Mouse (Mus musculus): ENCODE measurements at regions not wholly inside any gene's neighbourhood (a gene's known extent, or its start where the extent isn't known, plus 50 kb on each side); places are given as distances from the start of the nearest gene placed in this dataset.

DNA sequence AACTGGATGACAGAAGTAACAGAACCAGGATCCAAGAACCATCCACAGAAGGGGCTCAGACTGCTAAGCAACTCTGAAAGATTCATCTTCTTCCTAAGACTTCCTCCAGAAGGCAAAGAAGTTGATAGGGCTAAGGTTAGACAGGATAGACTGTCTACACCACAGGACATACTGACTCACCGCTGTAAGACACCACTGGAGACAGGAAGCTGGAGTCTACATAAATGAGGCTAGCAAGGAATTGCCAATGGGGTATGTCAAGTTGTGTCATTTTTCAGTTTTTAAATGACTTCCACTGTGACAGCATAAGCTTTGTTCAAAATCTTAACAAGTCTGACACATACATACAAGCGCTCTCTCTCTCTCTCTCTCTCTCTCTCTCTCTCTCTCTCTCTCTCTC is 645.4 kb upstream of the Gm10131 start:
- Histone ChIP-seq H3K36me3 (replicated peaks) (no peaks in the 10 kb centered on the region), H3K4me1 (peaks cover 5% of the 10 kb centered on the region), H3K4me3 (no peak overlapping the region), H3K27ac (no peak overlapping the region), H3K9me3 (no peaks in the 10 kb centered on the region), H3K27me3 (ENCODE audit: poor library complexity, severe bottlenecking) (no peaks in the 10 kb centered on the region)
- WGBS, result 92% methylated on average over 2 of the region's 2 CpGs
- DNase-seq (ENCODE audit: extremely low spot score, low spot score), result no peak

DNA sequence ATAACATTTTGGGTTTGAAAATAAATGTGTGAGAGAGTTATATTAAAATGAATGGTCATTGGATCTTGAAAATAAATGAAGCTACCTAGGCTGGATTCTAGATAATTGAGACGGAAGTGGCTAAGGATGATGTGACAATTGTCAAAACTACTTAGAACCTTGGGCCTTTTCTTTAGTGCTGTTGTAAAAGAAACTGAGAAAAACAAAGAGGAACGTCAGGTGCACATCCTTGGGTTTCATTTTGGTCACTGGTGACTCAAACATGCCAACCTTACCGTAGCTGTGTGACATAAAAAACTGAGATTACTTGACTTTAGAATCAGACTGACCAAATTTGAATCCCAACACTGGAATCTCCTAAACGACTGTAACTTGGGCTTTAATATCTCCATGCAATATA is 644.6 kb upstream of the Gm10131 start:
- Histone ChIP-seq H3K27me3 (ENCODE audit: poor library complexity, severe bottlenecking) (no peaks in the 10 kb centered on the region), H3K9me3 (no peaks in the 10 kb centered on the region), H3K4me3 (no peak overlapping the region), H3K27ac (no peak overlapping the region), H3K36me3 (replicated peaks) (no peaks in the 10 kb centered on the region), H3K4me1 (peaks cover 2% of the 10 kb centered on the region)
- DNase-seq (ENCODE audit: extremely low spot score, low spot score), result no peak
- WGBS, result 87% methylated on average over 4 of the region's 4 CpGs

DNA sequence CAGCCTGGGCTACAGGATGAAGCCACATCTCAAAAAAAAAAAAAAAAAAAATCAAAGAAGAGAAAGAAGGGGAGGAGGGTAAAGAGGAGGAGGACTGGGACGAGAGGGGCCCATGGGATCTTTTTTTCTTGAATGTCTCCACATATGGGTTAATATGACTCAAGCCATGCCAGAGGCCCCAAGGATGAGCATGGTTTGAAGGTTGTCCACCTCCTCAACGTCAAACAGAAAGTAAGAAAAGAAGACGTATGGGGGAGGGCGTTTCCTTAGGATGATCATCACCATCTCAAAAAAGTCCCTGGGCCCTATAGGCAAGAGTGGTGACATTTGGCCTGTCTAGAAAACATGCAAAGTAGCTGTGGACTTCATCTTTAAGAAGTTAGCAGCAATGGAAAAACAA is 643.9 kb upstream of the Gm10131 start:
- H3K4me1 ChIP-seq, result no peaks in the 10 kb centered on the region
- no peaks in the 10 kb centered on the region for H3K36me3 ChIP-seq (replicated peaks)
- H3K4me3 ChIP-seq, result no peak overlapping the region
- no peaks in the 10 kb centered on the region for H3K9me3 ChIP-seq
- no peak for DNase-seq (ENCODE audit: extremely low spot score, low spot score)
- 82% methylated on average over 4 of the region's 4 CpGs for WGBS
- H3K27me3 ChIP-seq (ENCODE audit: poor library complexity, severe bottlenecking), result no peaks in the 10 kb centered on the region
- H3K27ac ChIP-seq, result no peak overlapping the region

DNA sequence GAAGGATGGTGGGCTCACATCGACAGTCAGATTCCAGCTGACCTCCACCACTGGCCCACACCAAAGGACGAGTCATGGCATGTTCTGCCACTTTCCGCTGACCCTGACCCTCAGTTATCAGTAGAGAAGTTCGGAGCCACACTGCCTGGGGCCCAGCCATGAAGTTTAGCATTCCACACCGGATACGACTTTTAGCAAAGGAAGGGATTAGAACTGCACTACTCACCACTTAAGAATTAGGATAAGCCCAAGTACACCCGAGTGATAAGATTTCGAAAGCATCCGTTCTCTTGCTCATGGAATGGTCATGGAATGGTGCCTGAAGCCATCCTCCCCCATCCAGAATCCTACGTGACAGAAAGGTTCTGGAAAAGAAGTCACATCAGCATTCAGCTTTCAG is 641.5 kb upstream of the Gm10131 start:
- Histone ChIP-seq H3K27ac (no peak overlapping the region), H3K4me3 (no peak overlapping the region), H3K36me3 (replicated peaks) (no peaks in the 10 kb centered on the region), H3K27me3 (ENCODE audit: poor library complexity, severe bottlenecking) (no peaks in the 10 kb centered on the region), H3K9me3 (no peaks in the 10 kb centered on the region), H3K4me1 (no peaks in the 10 kb centered on the region)
- DNase-seq (ENCODE audit: extremely low spot score, low spot score), result no peak
- WGBS, result 80% methylated on average over 10 of the region's 10 CpGs

DNA sequence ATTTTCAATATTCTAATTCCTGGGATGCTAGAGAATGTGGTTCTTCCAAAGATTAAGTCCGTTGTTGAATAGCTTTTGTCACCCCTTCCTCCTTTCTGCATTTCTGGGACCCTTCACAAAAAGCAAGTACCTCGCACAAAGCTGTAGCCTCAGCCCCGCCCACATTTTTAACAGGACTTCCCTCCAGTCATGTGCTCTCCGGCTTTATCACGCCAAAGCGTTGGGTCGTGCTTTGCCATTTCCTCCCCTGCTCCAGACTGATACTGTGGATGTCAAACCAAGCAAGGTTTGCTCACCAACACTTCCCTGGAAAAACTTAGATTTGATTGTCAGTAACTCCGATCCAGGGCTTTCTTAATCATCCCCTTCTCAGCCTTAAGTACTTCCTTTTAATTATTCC is 637.0 kb upstream of the Gm10131 start:
- WGBS, result 71% methylated on average over 8 of the region's 8 CpGs
- no peaks in the 10 kb centered on the region for H3K4me1 ChIP-seq
- no peaks in the 10 kb centered on the region for H3K27me3 ChIP-seq (ENCODE audit: poor library complexity, severe bottlenecking)
- H3K27ac ChIP-seq, result no peak overlapping the region
- H3K9me3 ChIP-seq, result no peaks in the 10 kb centered on the region
- no peak for DNase-seq (ENCODE audit: extremely low spot score, low spot score)
- no peak overlapping the region for H3K4me3 ChIP-seq
- H3K36me3 ChIP-seq (replicated peaks), result no peaks in the 10 kb centered on the region

DNA sequence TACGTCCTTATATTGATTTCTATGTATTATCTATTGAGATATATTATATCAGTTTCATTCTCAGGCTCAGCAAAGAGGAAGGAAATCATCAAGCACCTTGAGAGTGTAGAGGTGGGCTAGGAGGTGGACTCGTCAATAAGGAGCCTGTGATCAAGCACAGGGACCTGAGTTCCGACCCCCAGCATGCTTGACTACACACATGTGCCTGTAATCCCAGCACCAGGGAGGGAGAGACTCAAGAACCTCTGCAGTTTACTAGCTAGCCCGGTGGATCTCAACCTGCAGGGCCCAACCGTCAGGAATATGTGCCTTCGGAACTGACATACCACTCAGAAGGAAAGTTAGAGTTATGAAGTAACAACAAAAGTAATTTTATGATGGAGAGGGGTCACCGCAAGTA is 634.2 kb upstream of the Gm10131 start:
- Histone ChIP-seq H3K27ac (no peak overlapping the region), H3K9me3 (no peaks in the 10 kb centered on the region), H3K36me3 (replicated peaks) (no peaks in the 10 kb centered on the region), H3K4me1 (peaks cover 5% of the 10 kb centered on the region; the same call in 1 of the 2 replicates), H3K27me3 (ENCODE audit: poor library complexity, severe bottlenecking) (no peaks in the 10 kb centered on the region), H3K4me3 (no peak overlapping the region)
- WGBS, result 94% methylated on average over 7 of the region's 7 CpGs
- no peak for DNase-seq (ENCODE audit: extremely low spot score, low spot score)

DNA sequence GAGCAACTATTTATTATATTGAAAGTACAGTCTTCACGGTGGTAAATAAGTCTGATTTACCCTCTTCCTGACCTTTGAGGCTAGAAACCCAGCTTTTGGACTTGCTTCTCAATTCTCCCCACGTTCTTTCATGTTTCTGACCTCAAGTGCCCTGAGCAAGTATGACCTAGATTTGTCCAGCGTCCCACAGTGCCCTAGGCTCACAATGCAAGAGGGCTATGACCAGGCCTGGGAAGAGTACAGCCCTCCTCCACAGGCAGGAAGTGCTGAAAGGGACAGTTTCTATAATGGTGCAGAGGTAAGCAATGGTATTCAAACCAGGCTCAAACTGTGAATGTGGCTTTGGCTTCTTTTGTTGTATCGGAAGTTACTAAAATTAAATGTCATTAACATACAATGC is 633.1 kb upstream of the Gm10131 start:
- no peak for DNase-seq (ENCODE audit: extremely low spot score, low spot score)
- H3K27ac ChIP-seq, result no peak overlapping the region
- H3K36me3 ChIP-seq (replicated peaks), result no peaks in the 10 kb centered on the region
- peaks cover 5% of the 10 kb centered on the region; the same call in 1 of the 2 replicates for H3K4me1 ChIP-seq
- no peaks in the 10 kb centered on the region for H3K9me3 ChIP-seq
- 66% methylated on average over 4 of the region's 4 CpGs for WGBS
- no peak overlapping the region for H3K4me3 ChIP-seq
- H3K27me3 ChIP-seq (ENCODE audit: poor library complexity, severe bottlenecking), result no peaks in the 10 kb centered on the region

DNA sequence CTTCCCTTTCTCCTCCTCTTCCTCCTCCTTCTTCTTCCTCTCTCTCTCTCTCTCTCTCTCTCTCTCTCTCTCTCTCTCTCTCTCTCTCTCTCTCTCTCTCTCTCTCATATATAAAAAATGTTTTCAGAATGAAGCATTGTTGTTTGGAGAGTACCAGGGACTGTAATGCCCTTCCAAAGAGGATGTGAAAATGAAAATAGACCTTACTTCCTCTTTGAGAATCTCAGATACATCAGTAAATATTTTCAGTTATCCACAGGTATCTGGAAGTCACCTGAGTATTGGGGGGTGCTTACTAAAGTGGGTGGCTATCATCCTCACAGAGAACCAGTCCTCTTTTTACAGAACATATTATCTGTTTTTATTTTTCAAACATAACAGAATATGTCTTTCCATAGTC is 632.6 kb upstream of the Gm10131 start:
- Histone ChIP-seq H3K27ac (no peak overlapping the region), H3K9me3 (no peaks in the 10 kb centered on the region), H3K4me1 (peaks cover 5% of the 10 kb centered on the region; the same call in 1 of the 2 replicates), H3K27me3 (ENCODE audit: poor library complexity, severe bottlenecking) (no peaks in the 10 kb centered on the region), H3K36me3 (replicated peaks) (no peaks in the 10 kb centered on the region), H3K4me3 (no peak overlapping the region)
- no peak for DNase-seq (ENCODE audit: extremely low spot score, low spot score)

DNA sequence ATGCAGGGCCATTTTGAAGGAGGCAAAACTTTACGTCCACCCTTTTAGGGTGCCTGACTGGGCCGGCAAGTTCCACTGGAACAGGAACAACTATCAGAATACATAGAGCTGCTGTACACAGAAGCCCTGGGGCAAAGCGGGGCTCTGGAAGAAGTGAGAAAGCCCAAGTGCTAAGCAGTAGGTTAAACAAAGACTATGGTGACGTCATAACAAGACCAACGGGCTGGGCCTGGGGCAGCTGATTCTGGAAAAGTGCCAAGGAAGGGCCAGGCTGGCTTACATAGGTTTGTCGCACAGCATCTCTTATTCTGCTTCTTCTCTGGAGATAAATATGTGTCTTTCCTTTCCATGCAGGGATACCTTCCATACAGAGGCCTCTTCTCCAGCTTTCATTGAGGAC is 631.6 kb upstream of the Gm10131 start:
- no peaks in the 10 kb centered on the region for H3K27me3 ChIP-seq (ENCODE audit: poor library complexity, severe bottlenecking)
- WGBS, result 76% methylated on average over 6 of the region's 6 CpGs
- no peak overlapping the region for H3K4me3 ChIP-seq
- no peaks in the 10 kb centered on the region for H3K36me3 ChIP-seq (replicated peaks)
- no peak for DNase-seq (ENCODE audit: extremely low spot score, low spot score)
- no peaks in the 10 kb centered on the region for H3K9me3 ChIP-seq
- no peak overlapping the region for H3K27ac ChIP-seq
- peaks cover 5% of the 10 kb centered on the region; the same call in 1 of the 2 replicates for H3K4me1 ChIP-seq

DNA sequence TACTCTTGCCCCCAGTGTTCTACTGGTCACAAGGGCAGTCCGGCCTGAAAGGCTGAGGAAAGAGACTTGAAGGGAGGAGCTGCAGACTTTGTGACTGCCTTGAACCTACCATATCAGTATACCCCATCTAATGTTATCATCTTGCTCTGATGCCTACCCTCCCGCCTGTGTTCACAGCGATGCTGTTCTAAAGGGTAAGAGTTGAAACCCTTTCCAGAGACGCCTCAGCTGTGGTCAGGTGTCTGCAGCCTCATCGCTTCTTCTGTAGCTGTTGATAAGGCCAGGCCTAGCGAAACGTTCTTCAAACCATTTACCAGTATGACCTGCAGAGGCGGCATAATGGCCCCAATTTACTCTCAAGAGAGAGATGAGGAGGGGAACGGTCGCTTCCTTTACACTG is 629.3 kb upstream of the Gm10131 start:
- Histone ChIP-seq H3K9me3 (no peaks in the 10 kb centered on the region), H3K27me3 (ENCODE audit: poor library complexity, severe bottlenecking) (no peaks in the 10 kb centered on the region), H3K36me3 (replicated peaks) (no peaks in the 10 kb centered on the region), H3K4me1 (peaks cover 5% of the 10 kb centered on the region; the same call in 1 of the 2 replicates), H3K27ac (no peak overlapping the region), H3K4me3 (no peak overlapping the region)
- 92% methylated on average over 10 of the region's 10 CpGs for WGBS
- no peak for DNase-seq (ENCODE audit: extremely low spot score, low spot score)

DNA sequence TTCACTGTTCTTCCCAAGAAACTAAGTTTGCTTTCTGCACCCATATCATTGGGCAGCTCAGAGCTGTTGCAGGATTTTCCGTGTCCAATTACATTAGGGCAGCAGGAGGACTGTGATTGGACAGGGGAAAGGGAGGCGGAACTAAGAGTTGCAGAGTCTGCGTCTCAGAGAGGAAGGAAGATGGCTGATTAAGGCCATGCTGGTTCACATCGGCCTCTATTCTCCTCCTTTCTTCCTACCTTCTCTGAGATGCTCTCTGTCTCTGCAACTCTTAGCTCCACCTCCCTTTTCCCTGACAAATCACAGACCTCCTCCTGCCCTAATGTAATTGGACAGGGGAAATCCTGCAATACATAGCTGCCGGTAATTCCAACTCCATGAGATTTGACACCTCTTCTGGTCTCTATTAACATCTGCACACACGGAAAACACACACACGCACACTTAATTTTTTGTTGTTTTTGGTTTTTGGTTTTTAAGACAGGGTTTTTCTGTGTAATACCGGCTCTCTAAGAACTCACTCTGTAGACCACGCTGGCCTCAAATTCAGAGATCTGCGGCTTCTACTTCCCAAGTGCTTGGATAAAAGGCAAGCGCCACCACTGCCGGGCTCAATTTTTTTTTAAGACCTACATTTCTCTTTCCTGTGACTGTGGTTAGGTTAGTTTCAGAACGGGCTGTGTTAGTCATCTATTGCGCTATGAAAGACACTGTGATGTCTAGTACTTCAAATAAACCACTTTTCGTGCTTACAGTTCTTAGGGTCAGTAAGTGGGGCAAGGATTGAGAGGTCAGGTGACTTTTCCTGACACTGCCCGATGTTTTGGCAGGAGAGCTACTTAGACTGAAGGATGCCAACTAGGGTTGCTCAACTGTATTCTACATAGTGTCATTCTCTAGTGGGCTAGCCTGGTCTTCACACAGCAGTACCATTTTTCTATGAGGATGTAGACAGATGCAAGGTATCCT is 628.6 kb upstream of the Gm10131 start:
- Histone ChIP-seq H3K4me1 (peaks cover 5% of the 10 kb centered on the region; the same call in 1 of the 2 replicates), H3K9me3 (no peaks in the 10 kb centered on the region), H3K27me3 (ENCODE audit: poor library complexity, severe bottlenecking) (no peaks in the 10 kb centered on the region), H3K27ac (no peak overlapping the region), H3K4me3 (no peak overlapping the region), H3K36me3 (replicated peaks) (no peaks in the 10 kb centered on the region)
- DNase-seq (ENCODE audit: extremely low spot score, low spot score), result no peak
- 91% methylated on average over 16 of the region's 16 CpGs for WGBS

DNA sequence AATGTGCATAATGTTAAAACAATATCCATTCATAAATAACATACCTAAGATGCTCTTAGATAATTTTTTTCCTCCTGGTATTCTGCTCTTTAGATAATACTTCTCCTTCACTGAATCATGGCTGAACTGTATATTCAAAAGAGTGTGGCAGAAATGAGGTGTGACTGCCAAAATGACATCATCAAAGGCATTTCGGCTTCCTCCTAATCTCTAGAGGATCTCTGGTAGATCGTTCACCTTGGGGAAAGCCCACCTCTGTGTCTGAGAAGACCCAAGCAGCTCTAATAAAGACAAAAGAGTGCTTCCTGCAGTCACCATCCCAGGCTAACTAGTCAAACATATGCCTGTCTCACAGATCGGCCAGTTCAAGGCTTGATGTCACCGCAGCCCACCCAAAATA is 624.7 kb upstream of the Gm10131 start:
- no peaks in the 10 kb centered on the region for H3K36me3 ChIP-seq (replicated peaks)
- peaks cover 22% of the 10 kb centered on the region for H3K4me1 ChIP-seq
- H3K9me3 ChIP-seq, result no peaks in the 10 kb centered on the region
- 93% methylated on average over 4 of the region's 4 CpGs for WGBS
- no peak for DNase-seq (ENCODE audit: extremely low spot score, low spot score)
- peaks cover 21% of the 10 kb centered on the region for H3K27me3 ChIP-seq (ENCODE audit: poor library complexity, severe bottlenecking)
- H3K27ac ChIP-seq, result no peak overlapping the region
- H3K4me3 ChIP-seq, result no peak overlapping the region

DNA sequence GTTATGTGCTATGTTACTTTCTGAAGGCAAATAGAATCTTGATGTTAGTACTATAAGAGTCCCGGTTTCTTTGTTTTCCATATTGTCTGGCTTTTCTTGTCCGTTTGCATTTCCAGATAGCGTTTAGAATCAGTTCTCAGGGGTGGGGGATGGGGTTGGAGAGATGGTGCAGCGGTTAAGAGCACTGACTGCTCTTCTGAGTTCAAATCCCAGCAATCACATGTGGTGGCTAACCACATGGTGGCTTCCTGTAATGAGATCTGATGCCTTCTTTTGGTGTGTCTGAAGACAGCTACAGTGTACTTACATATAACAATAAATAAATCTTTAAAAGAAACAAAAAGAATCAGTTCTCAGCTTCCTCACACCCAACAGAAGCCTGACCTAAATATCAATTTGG is 623.5 kb upstream of the Gm10131 start:
- Histone ChIP-seq H3K27ac (no peak overlapping the region), H3K36me3 (replicated peaks) (no peaks in the 10 kb centered on the region), H3K27me3 (ENCODE audit: poor library complexity, severe bottlenecking) (peaks cover 30% of the 10 kb centered on the region), H3K9me3 (no peaks in the 10 kb centered on the region), H3K4me1 (peaks cover 22% of the 10 kb centered on the region), H3K4me3 (no peak overlapping the region)
- 86% methylated on average over 4 of the region's 4 CpGs for whole genome bisulfite sequencing
- DNase-seq (ENCODE audit: extremely low spot score, low spot score), result no peak
